28 mouse cellular contexts compared by ENCODE assay signal in genomic region chr6:144937211-144937610, GRCm38 (mm10).
DNase-seq lines count a peak whose midpoint lies in the region; ATAC-seq and TF ChIP-seq lines count a peak whose summit lies in the region.
"Had no signal": no experiment of that assay in that cellular context is flagged by ENCODE, and none has a peak within 500 bp of the region (broad histone marks: within the 10 kb centered on the region; RNA-seq: fewer than 3 reads in every experiment).

No protein-coding gene starts in this region.

- no peaks in the 10 kb centered on the region for H3K36me3 ChIP-seq in kidney, embryonic 14.5 days (ENCODE audit: control insufficient read depth, insufficient read depth, low read length)
- H3K36me3 ChIP-seq in kidney, embryonic 15.5 days = no peaks in the 10 kb centered on the region
- no peaks in the 10 kb centered on the region for H3K36me3 ChIP-seq in limb, embryonic 14.5 days (ENCODE audit: control insufficient read depth, insufficient read depth, low read length)
- H3K36me3 ChIP-seq: embryonic facial prominence, embryonic 12.5 days; forebrain, embryonic 12.5 days; forebrain, embryonic 15.5 days; G1E; hindbrain, embryonic 12.5 days; hindbrain, embryonic 15.5 days had no signal

- 0 out of 2 replicates have a peak, but pooled peaks have one; percentile 52 for ATAC-seq in kidney, embryonic 14.5 days (ENCODE audit: low FRiP score, low TSS enrichment)
- no peak for ATAC-seq in kidney, embryonic 15.5 days (replicated peaks; ENCODE audit: low FRiP score)
- ATAC-seq in limb, embryonic 14.5 days (ENCODE audit: low FRiP score, low read depth) = no peak
- ATAC-seq: activated CD4-positive, CD25-positive, alpha-beta regulatory T cell, adult 4 months; forebrain, embryonic 15.5 days; intestine, postnatal 0 days; Patski had no signal

- no peak overlapping the region for H3K27ac ChIP-seq in kidney, embryonic 14.5 days (ENCODE audit: low read depth, low read length)
- H3K27ac ChIP-seq in kidney, embryonic 15.5 days = no peak overlapping the region
- 0 out of 2 replicates have a peak overlapping the region, but pooled peaks have one; percentile 26 for H3K27ac ChIP-seq in limb, embryonic 14.5 days (replicated peaks; ENCODE audit: low read depth, low read length)
- H3K27ac ChIP-seq: embryonic facial prominence, embryonic 12.5 days; forebrain, embryonic 12.5 days; forebrain, embryonic 15.5 days; heart, adult 2 months; hindbrain, embryonic 12.5 days; hindbrain, embryonic 15.5 days had no signal

- no peaks in the 10 kb centered on the region for H3K4me1 ChIP-seq in kidney, embryonic 14.5 days (ENCODE audit: control insufficient read depth, insufficient read depth, low read length)
- H3K4me1 ChIP-seq in kidney, embryonic 15.5 days = no peaks in the 10 kb centered on the region
- H3K4me1 ChIP-seq in limb, embryonic 14.5 days (ENCODE audit: control insufficient read depth, insufficient read depth, low read length) = peaks cover 2% of the 10 kb centered on the region; the same call in 1 of the 2 replicates
- H3K4me1 ChIP-seq: embryonic facial prominence, embryonic 12.5 days; forebrain, embryonic 15.5 days; hindbrain, embryonic 15.5 days had no signal

- no peaks in the 10 kb centered on the region for H3K27me3 ChIP-seq in kidney, embryonic 14.5 days (ENCODE audit: control insufficient read depth, insufficient read depth, low read length)
- no peaks in the 10 kb centered on the region for H3K27me3 ChIP-seq in kidney, embryonic 15.5 days
- H3K27me3 ChIP-seq in limb, embryonic 14.5 days (ENCODE audit: control insufficient read depth, insufficient read depth, low read length) = no peaks in the 10 kb centered on the region
- H3K27me3 ChIP-seq: CH12.LX; embryonic facial prominence, embryonic 12.5 days; forebrain, embryonic 12.5 days; forebrain, embryonic 15.5 days; hindbrain, embryonic 12.5 days; hindbrain, embryonic 15.5 days; Patski had no signal

- no peak overlapping the region for H3K9ac ChIP-seq in kidney, embryonic 14.5 days (ENCODE audit: low read depth, low read length)
- no peak overlapping the region for H3K9ac ChIP-seq in kidney, embryonic 15.5 days
- no peak overlapping the region for H3K9ac ChIP-seq in limb, embryonic 14.5 days (ENCODE audit: low read depth, low read length, severe bottlenecking)
- H3K9ac ChIP-seq: embryonic facial prominence, embryonic 12.5 days; forebrain, embryonic 12.5 days; forebrain, embryonic 15.5 days; hindbrain, embryonic 12.5 days; hindbrain, embryonic 15.5 days had no signal

- no peak overlapping the region for H3K4me2 ChIP-seq in kidney, embryonic 14.5 days (replicated peaks; ENCODE audit: low read depth, low read length)
- no peak overlapping the region for H3K4me2 ChIP-seq in kidney, embryonic 15.5 days
- no peak overlapping the region for H3K4me2 ChIP-seq in limb, embryonic 14.5 days (replicated peaks; ENCODE audit: low read depth, low read length, severe bottlenecking)
- H3K4me2 ChIP-seq: embryonic facial prominence, embryonic 12.5 days; forebrain, embryonic 12.5 days; forebrain, embryonic 15.5 days; heart, embryonic 11.5 days; hindbrain, embryonic 12.5 days; hindbrain, embryonic 15.5 days had no signal

- WGBS in kidney, embryonic 14.5 days = 58% methylated on average over 7 of the region's 7 CpGs
- 62% methylated on average over 7 of the region's 7 CpGs for WGBS in kidney, embryonic 15.5 days
- WGBS in limb, embryonic 14.5 days = 68% methylated on average over 7 of the region's 7 CpGs

- TF ChIP-seq POLR2A in limb, embryonic 14.5 days (IDR thresholded peaks at IDR 0.05; ENCODE audit: borderline replicate concordance, extremely low read depth, insufficient read depth, insufficient read length) = no peak

- no peaks in the 10 kb centered on the region for H3K9me3 ChIP-seq in kidney, embryonic 14.5 days (ENCODE audit: control insufficient read depth, low read length)
- peaks cover 4% of the 10 kb centered on the region; the same call in 1 of the 2 replicates for H3K9me3 ChIP-seq in kidney, embryonic 15.5 days (replicated peaks)
- peaks cover 2% of the 10 kb centered on the region; the same call in 1 of the 2 replicates for H3K9me3 ChIP-seq in limb, embryonic 14.5 days (ENCODE audit: control insufficient read depth, low read length)
- H3K9me3 ChIP-seq: embryonic facial prominence, embryonic 12.5 days; forebrain, embryonic 15.5 days; hindbrain, embryonic 15.5 days had no signal

- H3K4me3 ChIP-seq in kidney, embryonic 14.5 days (ENCODE audit: low read length) = no peak overlapping the region
- no peak overlapping the region for H3K4me3 ChIP-seq in kidney, embryonic 15.5 days (replicated peaks)
- H3K4me3 ChIP-seq in limb, embryonic 14.5 days (replicated peaks; ENCODE audit: low read length) = no peak overlapping the region
- H3K4me3 ChIP-seq: embryonic facial prominence, embryonic 12.5 days; erythroblast, embryonic 14.5 days; forebrain, embryonic 12.5 days; forebrain, embryonic 15.5 days; heart, adult 2 months; hindbrain, embryonic 12.5 days; hindbrain, embryonic 15.5 days had no signal

- peak; percentile 19 for DNase-seq in 3T3-L1 (ENCODE audit: low read depth, low spot score)
- peak; percentile 28 for DNase-seq in ZHBTc4 (ENCODE audit: low read depth, low spot score)
- DNase-seq in limb, embryonic 14.5 days (ENCODE audit: low spot score) = no peak
- no peak for DNase-seq in adrenal gland, postnatal 10 days
- no peak for DNase-seq in cerebellum, adult 9-11 months
- DNase-seq: adrenal gland, adult 8-10 months; adrenal gland, postnatal 36 days; B cell, adult 2 months; cerebellum, adult 18-20 months; cerebellum, adult 9-10 months; cerebellum, postnatal 25 days; gastrocnemius, postnatal 10 days; gastrocnemius, postnatal 36 days; heart, adult 2 months had no signal

Comparison
In these comparisons a context has a peak if more than half of its experiments do, and no peak if none do; other contexts are left out.
1. DNase-seq: peak in 3T3-L1 (single experiment) and ZHBTc4 (single experiment); none in limb, embryonic 14.5 days (single experiment), adrenal gland, postnatal 10 days (single experiment) and cerebellum, adult 9-11 months (single experiment).